Mouse (Mus musculus) neural tube, embryonic 15.5 days (tissue): ENCODE measurements around the gene Foxn3. TPM values are rescaled to one million over a fixed set of nuclear protein-coding genes. Genes with fewer than 3 reads are reported as not detected.

Experiments used
- ATAC-seq: fragments of 200-750 bp; cut with Nextera tagmentation; 2 replicates; pipeline ENCODE4 v1.8.0; 2017; ENCODE audit warnings: mild to moderate bottlenecking, moderate TSS enrichment, moderate library complexity; ENCODE audit not compliant: low FRiP score
- H3K27ac ChIP-seq: fragments of 300-500 bp; sonication (generic); replicated peaks from 2 replicates; pipeline ENCODE4 v1.5.1; 2015; ENCODE audit warnings: mild to moderate bottlenecking, inconsistent platforms
- H3K27me3 ChIP-seq: fragments of 300-500 bp; sonication (generic); replicated peaks from 2 replicates; pipeline ENCODE4 v1.6.1; 2015; ENCODE audit warnings: inconsistent platforms
- H3K36me3 ChIP-seq: fragments of 300-500 bp; sonication (generic); 2 replicates; pipeline ENCODE4 v1.6.1; 2015; ENCODE audit warnings: inconsistent platforms
- H3K4me1 ChIP-seq: fragments of 300-500 bp; sonication (generic); 2 replicates; pipeline ENCODE4 v1.6.1; 2015; ENCODE audit warnings: inconsistent platforms
- H3K4me2 ChIP-seq: fragments of 300-500 bp; sonication (generic); 2 replicates; pipeline ENCODE4 v1.6.1; 2015; ENCODE audit warnings: inconsistent platforms, mild to moderate bottlenecking, moderate library complexity
- H3K4me3 ChIP-seq: fragments of 300-500 bp; sonication (generic); replicated peaks from 2 replicates; pipeline ENCODE4 v1.5.1; 2015; ENCODE audit warnings: mild to moderate bottlenecking, inconsistent platforms
- H3K9ac ChIP-seq: fragments of 300-500 bp; sonication (generic); replicated peaks from 2 replicates; pipeline ENCODE4 v1.6.1; 2015; ENCODE audit warnings: mild to moderate bottlenecking, inconsistent platforms
- H3K9me3 ChIP-seq: fragments of 300-500 bp; sonication (generic); replicated peaks from 2 replicates; pipeline ENCODE4 v1.6.1; 2016; ENCODE audit warnings: inconsistent platforms
- WGBS: fragments of 180-500 bp; shearing (Covaris S2); methylation state at CpG from one replicate; pipeline ENCODE4 v1.1.7; 2015; ENCODE audit warnings: mixed read lengths; 5-methylcytosine and 5-hydroxymethylcytosine counted together
- polyA plus RNA-seq: library from polyadenylated mRNA; unstranded; fragments of >200 nt; fragmentation: Nextera tagmentation; extraction: Ambion mirVana; gene quantifications from 2 replicates; pipeline ENCODE4 v1.2.1, GENCODE M21; 2015

The Foxn3 gene
- polyA plus RNA-seq, 1 experiment from 2014 or later: 84.4 TPM

- peaks cover 67% of the 10 kb centered on the region for H3K4me1 ChIP-seq
- H3K4me3 ChIP-seq: no peak overlapping the region
- H3K36me3 ChIP-seq: no peaks in the 10 kb centered on the region
- H3K4me2 ChIP-seq: no peak overlapping the region
- H3K9ac ChIP-seq: no peak overlapping the region
- 53% methylated on average over 6 of the region's 6 CpGs for WGBS
- H3K27ac ChIP-seq: no peak overlapping the region
- no peaks in the 10 kb centered on the region for H3K27me3 ChIP-seq
- no peaks in the 10 kb centered on the region for H3K9me3 ChIP-seq
- no peak for ATAC-seq
Measured at GRCm38 (mm10) chr12:99234346-99234745, 329.0 kb downstream of the Foxn3 start.

DNA sequence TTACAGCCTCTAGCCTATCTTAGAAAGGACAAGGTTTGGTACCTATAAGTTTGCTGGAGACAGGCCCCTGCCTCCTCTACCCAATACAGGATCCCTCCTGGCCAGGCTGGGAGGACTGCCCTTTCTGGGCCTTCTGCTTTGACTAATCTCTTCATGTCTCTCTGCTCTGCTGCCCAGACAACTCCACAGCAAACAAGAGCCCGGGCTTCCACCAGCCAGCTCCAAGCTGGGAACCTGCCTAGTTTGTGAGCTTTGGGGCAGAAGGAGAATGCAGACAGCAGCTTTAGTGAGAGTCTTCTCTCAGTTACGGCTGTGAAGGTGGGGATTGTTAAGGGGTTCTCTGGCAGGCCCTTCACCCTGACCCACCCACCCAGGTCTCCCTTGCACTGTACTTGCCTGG is 330.0 kb downstream of the Foxn3 start:
- Histone ChIP-seq H3K27ac (no peak overlapping the region), H3K36me3 (no peaks in the 10 kb centered on the region), H3K4me1 (peaks cover 62% of the 10 kb centered on the region), H3K9ac (no peak overlapping the region), H3K4me2 (no peak overlapping the region), H3K27me3 (no peaks in the 10 kb centered on the region), H3K9me3 (no peaks in the 10 kb centered on the region), H3K4me3 (no peak overlapping the region)
- 75% methylated on average over 2 of the region's 2 CpGs for WGBS
- no peak for ATAC-seq

DNA sequence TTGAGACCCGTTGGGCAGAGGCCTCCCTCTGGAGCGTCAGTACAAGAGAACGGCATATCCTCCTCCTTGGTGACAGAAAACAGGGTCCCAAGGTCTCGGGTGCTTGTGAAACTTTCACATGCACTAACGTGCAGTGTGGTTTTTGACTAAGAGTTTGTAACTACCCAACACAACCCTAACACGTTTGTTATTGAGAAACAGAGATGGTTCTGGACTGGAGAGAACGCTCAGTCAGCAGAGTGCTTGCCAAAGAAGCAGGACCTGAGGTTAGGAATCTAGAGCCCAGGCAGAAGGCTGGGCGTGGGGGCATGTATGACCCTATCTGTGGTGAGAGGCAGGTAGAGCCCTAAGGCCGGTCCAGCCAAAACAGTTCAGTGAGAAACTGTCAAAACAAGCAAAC is 330.9 kb downstream of the Foxn3 start:
- Histone ChIP-seq H3K27ac (no peak overlapping the region), H3K36me3 (no peaks in the 10 kb centered on the region), H3K4me2 (no peak overlapping the region), H3K9ac (no peak overlapping the region), H3K4me1 (peaks cover 65% of the 10 kb centered on the region), H3K4me3 (no peak overlapping the region), H3K9me3 (no peaks in the 10 kb centered on the region), H3K27me3 (no peaks in the 10 kb centered on the region)
- no peak for ATAC-seq
- 71% methylated on average over 9 of the region's 9 CpGs for WGBS

GRCm38 (mm10) chr12:99231321-99231720 is 332.1 kb downstream of the Foxn3 start:
- no peaks in the 10 kb centered on the region for H3K27me3 ChIP-seq
- H3K9me3 ChIP-seq: no peaks in the 10 kb centered on the region
- H3K9ac ChIP-seq: no peak overlapping the region
- WGBS: 49% methylated on average over 6 of the region's 6 CpGs
- no peak overlapping the region for H3K4me2 ChIP-seq
- H3K4me3 ChIP-seq: no peak overlapping the region
- H3K27ac ChIP-seq: no peak overlapping the region
- no peak for ATAC-seq
- no peaks in the 10 kb centered on the region for H3K36me3 ChIP-seq
- peaks cover 63% of the 10 kb centered on the region for H3K4me1 ChIP-seq

- Histone ChIP-seq H3K4me3 (no peak overlapping the region), H3K36me3 (no peaks in the 10 kb centered on the region), H3K9ac (no peak overlapping the region), H3K4me1 (peaks cover 58% of the 10 kb centered on the region), H3K9me3 (no peaks in the 10 kb centered on the region), H3K27ac (no peak overlapping the region), H3K4me2 (no peak overlapping the region), H3K27me3 (no peaks in the 10 kb centered on the region)
- ATAC-seq: no peak
- WGBS: 13% methylated on average over 5 of the region's 5 CpGs
Measured at GRCm38 (mm10) chr12:99230783-99231048, 332.7 kb downstream of the Foxn3 start.

GRCm38 (mm10) chr12:99229973-99230782 is 333.2 kb downstream of the Foxn3 start:
- WGBS: 16% methylated on average over 17 of the region's 17 CpGs
- no peaks in the 10 kb centered on the region for H3K9me3 ChIP-seq
- no peaks in the 10 kb centered on the region for H3K36me3 ChIP-seq
- H3K4me3 ChIP-seq: no peak overlapping the region
- no peak overlapping the region for H3K9ac ChIP-seq
- H3K27me3 ChIP-seq: no peaks in the 10 kb centered on the region
- peak; percentile 42; the same call in 1 of the 2 replicates for ATAC-seq
- H3K4me2 ChIP-seq: peak overlapping the region; percentile 13; the same call in 1 of the 2 replicates
- H3K27ac ChIP-seq: no peak overlapping the region; the same call in 1 of the 2 replicates
- H3K4me1 ChIP-seq: peaks cover 56% of the 10 kb centered on the region

- H3K27me3 ChIP-seq: no peaks in the 10 kb centered on the region
- H3K9me3 ChIP-seq: no peaks in the 10 kb centered on the region
- H3K9ac ChIP-seq: no peak overlapping the region
- no peaks in the 10 kb centered on the region for H3K36me3 ChIP-seq
- ATAC-seq: no peak
- no peak overlapping the region for H3K27ac ChIP-seq
- 68% methylated on average over 6 of the region's 6 CpGs for whole genome bisulfite sequencing
- H3K4me2 ChIP-seq: no peak overlapping the region
- H3K4me3 ChIP-seq: no peak overlapping the region
- peaks cover 57% of the 10 kb centered on the region for H3K4me1 ChIP-seq
Measured at GRCm38 (mm10) chr12:99227313-99227952, 335.9 kb downstream of the Foxn3 start.

- Histone ChIP-seq H3K27me3 (no peaks in the 10 kb centered on the region), H3K9ac (no peak overlapping the region), H3K9me3 (no peaks in the 10 kb centered on the region), H3K4me2 (no peak overlapping the region), H3K4me1 (peaks cover 62% of the 10 kb centered on the region), H3K4me3 (no peak overlapping the region), H3K36me3 (no peaks in the 10 kb centered on the region), H3K27ac (no peak overlapping the region)
- 61% methylated on average over 13 of the region's 13 CpGs for WGBS
- no peak for ATAC-seq
Measured at GRCm38 (mm10) chr12:99224863-99225603, 338.3 kb downstream of the Foxn3 start.

DNA sequence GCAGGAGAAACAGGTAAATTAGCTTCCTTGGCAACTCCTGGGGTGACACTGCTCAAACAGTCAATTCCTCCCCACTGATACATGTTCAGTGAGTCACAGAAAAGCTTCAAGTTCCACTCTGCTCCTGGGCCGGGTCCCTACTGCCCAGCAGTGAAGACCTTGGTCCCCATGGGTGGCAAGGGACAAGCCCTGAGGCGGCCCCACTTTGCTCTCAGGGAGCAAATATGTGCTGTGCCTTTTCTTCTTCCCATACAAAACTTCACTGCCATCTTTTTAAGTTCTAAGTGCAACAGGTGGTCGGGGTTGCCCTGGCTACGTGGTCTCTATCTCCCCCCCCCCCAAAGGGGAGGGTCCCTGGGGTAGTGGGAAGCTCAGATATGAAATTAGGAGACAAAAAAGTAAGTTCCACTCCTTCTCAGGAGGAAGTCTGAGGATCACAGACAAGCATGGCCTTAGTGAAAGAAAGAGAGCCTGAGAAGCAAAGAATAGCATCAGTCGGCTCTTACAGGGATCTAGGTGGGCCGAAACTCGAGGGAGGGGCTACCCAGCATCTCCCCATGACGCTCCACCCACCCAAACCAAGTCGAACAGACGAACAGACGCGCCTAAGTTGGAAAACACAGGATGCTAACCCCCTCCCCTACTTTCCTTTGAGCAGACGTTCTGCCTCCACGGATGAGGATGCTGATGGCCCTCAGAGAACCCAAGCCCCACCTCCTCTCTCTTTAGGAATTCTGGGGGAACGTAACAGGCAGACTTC is 342.1 kb downstream of the Foxn3 start:
- Histone ChIP-seq H3K27ac (no peak overlapping the region), H3K27me3 (no peaks in the 10 kb centered on the region), H3K9me3 (no peaks in the 10 kb centered on the region), H3K4me2 (no peak overlapping the region), H3K4me1 (peaks cover 63% of the 10 kb centered on the region), H3K9ac (no peak overlapping the region), H3K4me3 (no peak overlapping the region), H3K36me3 (no peaks in the 10 kb centered on the region)
- ATAC-seq: no peak
- 24% methylated on average over 15 of the region's 15 CpGs for WGBS

DNA sequence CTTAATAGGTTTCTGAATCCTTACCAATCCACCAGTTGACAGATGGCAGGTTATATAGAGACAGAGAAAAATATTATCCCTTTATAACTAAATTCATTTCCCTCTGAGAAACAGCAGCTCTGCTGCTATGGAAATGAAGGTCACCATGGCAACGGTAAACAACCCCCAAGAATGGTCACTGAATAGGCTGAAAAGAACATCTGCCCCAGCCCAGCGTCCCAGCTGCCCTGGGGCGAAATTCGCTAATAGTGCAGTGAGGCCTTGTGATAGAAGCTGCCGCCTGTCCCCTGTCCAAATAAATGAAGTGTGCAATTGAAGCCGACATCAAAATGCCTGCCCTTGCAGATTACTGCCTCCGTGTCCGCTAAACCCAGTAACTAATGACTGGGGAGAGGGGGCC is 343.0 kb downstream of the Foxn3 start:
- 12% methylated on average over 8 of the region's 8 CpGs for WGBS
- Histone ChIP-seq H3K4me3 (no peak overlapping the region), H3K4me1 (peaks cover 70% of the 10 kb centered on the region), H3K4me2 (peak overlapping the region; percentile 17), H3K27me3 (no peaks in the 10 kb centered on the region), H3K9ac (no peak overlapping the region), H3K27ac (peak overlapping the region; percentile 39; the same call in 1 of the 2 replicates), H3K9me3 (no peaks in the 10 kb centered on the region), H3K36me3 (no peaks in the 10 kb centered on the region)
- 0 out of 2 replicates have a peak, but pooled peaks have one; percentile 25 for ATAC-seq

DNA sequence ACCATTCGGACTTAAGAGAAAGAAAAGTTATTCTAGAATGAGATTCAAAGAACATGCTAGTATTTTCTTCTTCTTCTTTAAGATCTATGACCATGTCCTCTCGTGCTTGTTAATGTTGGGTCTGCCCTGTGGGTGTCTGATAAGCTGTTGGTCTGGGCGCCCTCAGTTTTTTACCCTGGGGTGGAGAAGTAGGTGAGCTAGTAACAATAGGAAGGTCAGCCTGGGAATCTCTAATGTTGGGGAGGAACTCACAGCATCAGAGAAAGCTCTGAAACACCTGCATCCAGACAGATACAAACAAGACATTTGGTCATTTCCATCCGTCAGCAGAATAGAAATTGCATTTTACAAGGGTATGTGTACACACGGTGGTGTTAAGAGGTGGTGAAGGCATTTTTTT is 343.6 kb downstream of the Foxn3 start:
- 32% methylated on average over 5 of the region's 5 CpGs for WGBS
- peak overlapping the region; percentile 39 for H3K27ac ChIP-seq
- no peak overlapping the region for H3K4me3 ChIP-seq
- H3K36me3 ChIP-seq: no peaks in the 10 kb centered on the region
- H3K27me3 ChIP-seq: no peaks in the 10 kb centered on the region
- H3K4me2 ChIP-seq: 0 out of 2 replicates have a peak overlapping the region, but pooled peaks have one; percentile 17
- ATAC-seq: no peak
- no peaks in the 10 kb centered on the region for H3K9me3 ChIP-seq
- H3K4me1 ChIP-seq: peaks cover 70% of the 10 kb centered on the region
- H3K9ac ChIP-seq: no peak overlapping the region
